Mouse (Mus musculus) ES-E14 (cell line): ENCODE measurements around the gene Guca2b.

Source experiments
- CHD2 ChIP-seq: IDR thresholded peaks from 2 replicates; pipeline ENCODE4 v1.6.1; 2014; ENCODE audit warnings: mild to moderate bottlenecking, low read depth, low read length, inconsistent platforms
- HCFC1 ChIP-seq: IDR thresholded peaks from 2 replicates; pipeline ENCODE4 v1.6.1; 2012; ENCODE audit warnings: low read length, inconsistent platforms, borderline replicate concordance; ENCODE audit not compliant: insufficient read depth
- MAFK ChIP-seq: IDR thresholded peaks from 2 replicates; pipeline ENCODE4 v1.6.1; 2014; ENCODE audit warnings: mild to moderate bottlenecking, low read depth, low read length, inconsistent platforms; ENCODE audit not compliant: insufficient read depth
- ZC3H11A ChIP-seq: IDR thresholded peaks from 2 replicates; pipeline ENCODE4 v1.6.1; 2012; ENCODE audit warnings: low read depth, mild to moderate bottlenecking, inconsistent platforms, low read length, borderline replicate concordance
- ZNF384 ChIP-seq: IDR thresholded peaks from 2 replicates; pipeline ENCODE4 v1.6.1; 2012; ENCODE audit warnings: low read depth, low read length, inconsistent platforms

DNA sequence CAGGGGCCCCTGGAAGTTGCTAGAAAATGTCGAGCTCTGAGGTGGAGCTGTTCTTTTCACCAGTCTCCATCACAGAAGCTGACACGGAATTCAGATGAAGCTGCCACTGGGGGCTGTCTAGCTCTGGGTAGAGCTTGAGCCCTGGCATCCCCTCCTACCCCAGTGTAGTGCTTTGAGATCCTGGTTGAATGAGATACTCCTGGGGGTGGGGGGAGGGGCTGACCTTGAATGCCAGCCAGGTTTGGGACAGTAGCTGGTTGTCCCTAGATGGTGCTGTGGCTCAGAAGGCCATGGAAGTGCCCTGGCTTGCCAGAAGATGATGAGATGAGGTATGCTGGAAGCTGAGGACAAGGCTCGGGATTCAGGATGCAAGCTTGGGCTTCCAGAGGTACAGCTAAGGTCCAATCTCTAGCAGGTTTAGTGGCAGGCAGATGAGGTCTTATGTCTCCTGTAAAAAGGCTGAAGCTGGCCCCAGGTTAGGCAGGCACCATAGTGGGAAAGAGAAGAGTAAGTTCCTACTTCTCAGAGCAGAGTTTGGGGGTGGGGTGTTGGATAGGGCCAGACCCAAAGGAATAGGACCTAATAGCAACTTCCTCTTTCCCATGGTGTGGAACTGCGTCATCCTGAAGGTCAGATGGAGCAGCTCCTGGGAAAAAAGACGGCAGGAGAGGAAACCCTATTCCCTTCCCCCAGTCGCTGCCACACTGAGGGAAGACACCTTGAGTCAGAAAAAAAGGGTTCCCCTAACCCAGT lies 23.7 kb downstream of the Guca2b start:
- TF ChIP-seq ZC3H11A (no peak), ZNF384 (no peak), MAFK (no peak), CHD2 (no peak), HCFC1 (no peak)
